Mouse (Mus musculus) bone marrow, adult 2 months (tissue): ENCODE data around the gene Sdccag8. TPM values are rescaled to one million over a fixed set of nuclear protein-coding genes. Genes with fewer than 3 reads are reported as not detected.

Source experiments
- H3K27ac ChIP-seq: fragments of 200-500 bp; 2 replicates; pipeline ENCODE4 v1.5.1; 2012; ENCODE audit warnings: low read depth, mild to moderate bottlenecking, control low read depth, inconsistent platforms, low read length; ENCODE audit not compliant: control insufficient read depth, poor library complexity, insufficient read depth
- H3K4me1 ChIP-seq: fragments of 200-500 bp; 2 replicates; pipeline ENCODE4 v1.6.1; 2011; ENCODE audit warnings: low read length; ENCODE audit not compliant: control insufficient read depth, insufficient read depth
- H3K4me3 ChIP-seq: fragments of 200-500 bp; replicated peaks from 2 replicates; pipeline ENCODE3; 2011; ENCODE audit warnings: mild to moderate bottlenecking, low read depth, low read length, control low read depth; ENCODE audit not compliant: control insufficient read depth
- CTCF ChIP-seq: fragments of 200-500 bp; IDR thresholded peaks from 2 replicates; pipeline ENCODE4 v1.5.1; 2011; ENCODE audit warnings: low read length, control low read depth; ENCODE audit not compliant: control insufficient read depth, insufficient read depth
- POLR2A ChIP-seq: fragments of 200-500 bp; IDR thresholded peaks from 2 replicates; pipeline ENCODE4 v1.6.1; 2011; ENCODE audit warnings: low read depth, mild to moderate bottlenecking, control low read depth, low read length, borderline replicate concordance; ENCODE audit not compliant: control insufficient read depth
- WGBS: fragments of 180-500 bp; shearing (Covaris S2); methylation state at CpG from one replicate; pipeline ENCODE4 v1.1.7; 2018; 5-methylcytosine and 5-hydroxymethylcytosine counted together
- polyA plus RNA-seq: library from polyadenylated mRNA; stranded (reverse); fragments of >200 nt; gene quantifications from 2 replicates; pipeline ENCODE4 v1.2.4, GENCODE M21; 2011; ENCODE audit warnings: low replicate concordance; ENCODE audit not compliant: missing spikeins, insufficient read depth, insufficient read length

The Sdccag8 gene
- polyA plus RNA-seq, 1 experiment, result 9.2 TPM

DNA sequence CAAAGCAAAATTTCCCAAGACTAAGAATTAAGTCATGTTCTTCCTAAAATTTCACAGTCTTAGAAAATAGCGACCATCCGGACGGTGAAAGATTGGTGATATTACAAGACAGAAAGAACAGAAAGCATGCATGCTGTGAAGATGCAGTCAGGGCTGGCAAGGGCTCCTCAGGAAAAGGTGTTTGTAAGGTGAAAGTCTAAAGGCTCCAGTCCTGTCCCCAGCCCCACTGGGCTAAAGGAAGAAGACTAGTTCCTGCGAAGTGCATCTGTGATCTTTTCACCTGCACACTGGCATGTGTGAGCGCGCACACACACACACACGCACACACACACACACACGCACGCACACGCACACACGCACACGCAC is 130.7 kb downstream of the Sdccag8 start:
- Histone ChIP-seq H3K4me3 (no peak overlapping the region), H3K4me1 (peaks cover 2% of the 10 kb centered on the region; the same call in 1 of the 2 replicates), H3K27ac (peak overlapping the region; percentile 24; the same call in 1 of the 2 replicates)
- TF ChIP-seq POLR2A (no peak), CTCF (no peak)
- 70% methylated on average over 12 of the region's 12 CpGs for WGBS

GRCm38 (mm10) chr1:176946031-176946795 is 131.8 kb downstream of the Sdccag8 start:
- Histone ChIP-seq H3K4me1 (peaks cover 2% of the 10 kb centered on the region; the same call in 1 of the 2 replicates), H3K4me3 (no peak overlapping the region), H3K27ac (no peak overlapping the region)
- TF ChIP-seq CTCF (no peak), POLR2A (no peak)
- WGBS, result 75% methylated on average over 11 of the region's 11 CpGs

GRCm38 (mm10) chr1:176946796-176947181 is 132.3 kb downstream of the Sdccag8 start:
- 84% methylated on average over 7 of the region's 7 CpGs for WGBS
- Histone ChIP-seq H3K27ac (no peak overlapping the region), H3K4me3 (no peak overlapping the region), H3K4me1 (peaks cover 2% of the 10 kb centered on the region; the same call in 1 of the 2 replicates)
- TF ChIP-seq POLR2A (no peak), CTCF (no peak)

GRCm38 (mm10) chr1:176948861-176949260 is 134.4 kb downstream of the Sdccag8 start:
- Histone ChIP-seq H3K4me3 (no peak overlapping the region), H3K4me1 (peaks cover 2% of the 10 kb centered on the region; the same call in 1 of the 2 replicates), H3K27ac (no peak overlapping the region)
- TF ChIP-seq CTCF (no peak), POLR2A (no peak)
- 90% methylated on average over 6 of the region's 6 CpGs for WGBS

- TF ChIP-seq CTCF (no peak), POLR2A (no peak)
- WGBS, result 86% methylated on average over 6 of the region's 6 CpGs
- Histone ChIP-seq H3K4me1 (peaks cover 2% of the 10 kb centered on the region; the same call in 1 of the 2 replicates), H3K27ac (no peak overlapping the region), H3K4me3 (no peak overlapping the region)
Measured at GRCm38 (mm10) chr1:176949320-176949719, 134.9 kb downstream of the Sdccag8 start.

- H3K4me3 ChIP-seq, result no peak overlapping the region
- TF ChIP-seq CTCF, result no peak
- TF ChIP-seq POLR2A, result no peak
- H3K27ac ChIP-seq, result no peak overlapping the region
- H3K4me1 ChIP-seq, result peaks cover 2% of the 10 kb centered on the region; the same call in 1 of the 2 replicates
- WGBS, result 53% methylated on average over 6 of the region's 6 CpGs
Measured at GRCm38 (mm10) chr1:176950061-176950460, 135.6 kb downstream of the Sdccag8 start.

DNA sequence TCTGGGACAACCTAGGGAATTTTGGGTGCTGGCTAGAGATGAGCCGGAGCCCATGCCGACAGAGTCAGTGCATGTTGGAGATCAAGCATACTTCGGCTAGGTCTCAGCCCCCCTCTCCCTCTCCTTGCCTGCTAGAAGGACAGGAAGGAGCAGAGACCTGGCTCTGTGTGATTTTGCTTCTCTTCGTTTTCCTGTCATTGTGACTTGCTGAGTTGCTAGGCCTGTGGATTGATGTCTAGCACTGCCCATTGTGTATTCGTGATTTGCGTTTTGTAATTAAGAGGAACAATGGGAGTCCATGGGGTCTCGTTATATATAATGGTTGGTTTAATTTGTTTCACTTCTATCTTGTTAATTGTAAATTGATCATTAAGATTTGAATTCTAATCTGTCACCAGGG is 137.4 kb downstream of the Sdccag8 start:
- no peak overlapping the region for H3K27ac ChIP-seq
- H3K4me3 ChIP-seq, result no peak overlapping the region
- no peak for TF ChIP-seq POLR2A
- no peak for TF ChIP-seq CTCF
- 76% methylated on average over 7 of the region's 7 CpGs for WGBS
- no peaks in the 10 kb centered on the region; the same call in 1 of the 2 replicates for H3K4me1 ChIP-seq

GRCm38 (mm10) chr1:176958311-176958710 is 143.9 kb downstream of the Sdccag8 start:
- WGBS, result 93% methylated on average over 2 of the region's 2 CpGs
- H3K27ac ChIP-seq, result no peak overlapping the region
- TF ChIP-seq CTCF, result no peak
- TF ChIP-seq POLR2A, result no peak
- H3K4me3 ChIP-seq, result no peak overlapping the region
- H3K4me1 ChIP-seq, result no peaks in the 10 kb centered on the region

- Histone ChIP-seq H3K27ac (no peak overlapping the region), H3K4me3 (no peak overlapping the region), H3K4me1 (no peaks in the 10 kb centered on the region)
- WGBS, result 94% methylated on average over 10 of the region's 10 CpGs
- TF ChIP-seq POLR2A, result no peak
- no peak for TF ChIP-seq CTCF
Measured at GRCm38 (mm10) chr1:176961716-176962115, 147.3 kb downstream of the Sdccag8 start.

GRCm38 (mm10) chr1:176962894-176963293 is 148.4 kb downstream of the Sdccag8 start:
- Histone ChIP-seq H3K4me3 (no peak overlapping the region), H3K27ac (no peak overlapping the region), H3K4me1 (no peaks in the 10 kb centered on the region)
- TF ChIP-seq CTCF (no peak), POLR2A (no peak)
- 68% methylated on average over 5 of the region's 5 CpGs for WGBS
